Mouse (Mus musculus): ENCODE data around the gene Magi2.

DNA sequence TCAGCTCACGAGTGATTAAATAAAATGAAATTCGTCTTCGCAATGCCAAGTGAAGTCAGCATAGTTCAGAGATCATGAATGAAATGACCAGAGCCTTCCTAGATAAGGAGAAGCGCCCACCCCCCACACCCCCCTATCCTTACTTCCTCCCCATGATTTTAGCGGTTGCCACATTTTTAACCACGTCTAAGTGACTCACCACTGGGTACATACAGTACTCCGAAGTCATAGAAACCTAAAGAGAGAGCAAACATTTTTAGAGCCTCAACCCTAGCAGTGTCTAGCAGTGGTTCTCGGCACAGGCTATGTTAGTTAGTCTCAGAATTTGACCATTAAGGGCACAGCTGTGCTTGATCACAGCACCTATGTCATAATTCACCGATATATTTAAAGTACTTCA lies 1385.8 kb downstream of the Magi2 start:
- TF ChIP-seq CTCF (IDR thresholded peaks at IDR 0.05; ENCODE audit: extremely low read depth, insufficient read depth, insufficient read length, insufficient replicate concordance) = no peak
- no peak for TF ChIP-seq POLR2A (IDR thresholded peaks at IDR 0.05; ENCODE audit: low read depth, low read length)
